Mouse (Mus musculus) brain, embryonic 14.5 days (tissue): ENCODE measurements around the gene Ppp2r2c.

Experiments used
- CTCF ChIP-seq: fragments of 200-500 bp; IDR thresholded peaks from 2 replicates; pipeline ENCODE4 v1.5.1; 2012; ENCODE audit warnings: inconsistent platforms, mild to moderate bottlenecking, moderate library complexity, borderline replicate concordance; ENCODE audit not compliant: insufficient read depth, insufficient read length; ENCODE audit errors: extremely low read depth
- POLR2A ChIP-seq: fragments of 200-500 bp; IDR thresholded peaks from 2 replicates; pipeline ENCODE4 v1.6.1; 2012; ENCODE audit warnings: mild to moderate bottlenecking, inconsistent platforms, borderline replicate concordance; ENCODE audit not compliant: poor library complexity, insufficient read depth, insufficient read length, severe bottlenecking; ENCODE audit errors: extremely low read depth

DNA sequence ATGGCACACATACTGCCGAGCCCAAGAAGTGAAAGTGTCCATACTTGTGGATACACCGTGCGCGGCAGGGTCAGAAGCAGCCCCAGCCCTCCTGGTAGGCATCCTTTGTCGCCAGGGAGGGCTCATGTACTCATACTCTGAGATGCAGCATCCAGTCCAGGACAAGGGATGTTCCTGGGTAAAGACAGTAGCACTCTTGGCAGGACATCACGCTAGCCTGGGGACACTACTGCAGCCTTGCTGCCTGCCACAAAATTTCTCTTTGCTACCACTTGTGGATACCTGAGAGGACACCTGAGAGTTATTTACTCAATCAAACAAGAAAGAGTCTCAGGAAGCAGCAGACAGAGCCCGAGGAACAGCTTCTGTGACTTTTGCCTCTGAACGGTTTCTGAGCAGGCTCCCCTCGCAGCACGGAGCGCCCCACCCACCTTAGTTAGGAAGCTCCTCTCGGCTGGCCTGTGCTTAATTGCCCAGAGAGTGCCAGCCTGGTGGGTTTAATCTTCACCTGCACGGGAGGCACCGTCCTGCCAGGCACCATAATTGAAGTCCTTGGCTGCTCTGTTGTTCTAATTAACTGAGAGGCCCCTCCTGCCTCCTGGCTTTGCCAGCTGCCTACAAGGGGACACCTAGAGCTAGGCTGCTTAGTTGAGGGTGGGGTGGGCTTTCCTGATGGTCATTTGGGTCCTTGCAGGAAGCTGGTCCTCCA lies 44.4 kb downstream of the Ppp2r2c start:
- TF ChIP-seq CTCF (no peak), POLR2A (no peak)
